Mouse (Mus musculus) retina, postnatal 1 day (tissue): ENCODE measurements around the gene Cygb.
"Not testable (repeated sequence)": the region's sequence is repeated elsewhere in the genome, so short reads cannot be mapped to it uniquely, and the experiment has no call there.

Source experiments
- DNase-seq: peaks from one replicate; pipeline ENCODE4 v3.0.0-alpha.2; 2012

Cygb gene

DNA sequence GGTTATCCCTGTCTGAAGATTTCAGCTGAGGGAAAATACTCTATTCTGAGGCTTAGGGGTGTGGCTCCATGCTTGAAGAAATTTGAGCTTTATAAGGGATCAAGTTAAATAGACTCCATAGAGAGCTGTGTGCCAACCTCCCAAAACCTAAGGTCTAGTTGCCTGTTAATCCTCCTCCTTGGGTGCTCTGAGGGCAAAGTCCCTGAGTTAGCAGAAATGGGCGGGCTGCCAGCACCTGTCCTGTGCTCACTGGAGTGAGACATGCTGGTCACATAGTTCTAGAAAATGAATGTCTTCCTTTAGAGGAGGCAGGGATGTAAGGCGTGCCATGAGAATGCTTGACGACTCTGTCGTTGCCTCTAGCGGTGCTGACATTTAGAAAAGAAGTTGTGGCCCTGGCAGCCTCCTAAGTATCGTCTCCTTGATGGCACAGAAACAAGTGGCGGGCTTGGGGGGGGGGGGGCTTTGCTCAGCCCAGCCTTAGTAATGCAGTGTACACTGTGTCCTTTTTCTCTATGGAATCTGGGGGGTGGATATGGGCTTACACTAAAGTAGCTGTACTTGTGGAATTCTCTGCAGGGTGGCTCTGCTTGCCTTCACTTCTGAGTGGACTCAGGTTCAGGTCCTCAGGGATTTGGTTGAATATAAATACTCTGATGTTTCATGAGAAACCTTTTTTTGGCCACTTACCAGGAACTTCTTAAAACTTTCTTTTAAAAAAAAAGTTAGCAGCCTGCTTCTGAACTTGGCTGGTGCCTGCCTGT is 20.7 kb upstream of the Cygb start:
- DNase-seq: no peak

DNA sequence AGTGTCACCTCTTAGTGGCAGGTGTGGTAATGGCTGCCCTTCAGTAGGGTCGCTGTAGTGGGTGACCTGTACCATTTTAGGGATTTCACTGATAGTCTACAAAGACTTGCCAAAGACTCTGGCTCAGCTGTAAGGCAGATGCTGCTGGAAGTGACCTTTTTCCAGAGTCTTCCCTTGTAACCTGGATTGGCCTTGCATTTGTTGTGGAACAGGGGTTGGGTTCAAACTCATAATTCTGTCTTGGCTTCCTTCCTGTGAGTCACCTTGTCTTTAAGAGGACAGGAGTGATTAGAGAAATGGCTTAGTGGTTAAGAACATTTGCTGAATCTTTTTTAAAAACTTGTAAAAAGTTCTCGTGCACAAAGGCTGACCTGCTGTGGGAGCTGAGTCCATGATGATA is 19.3 kb upstream of the Cygb start:
- no peak for DNase-seq

DNA sequence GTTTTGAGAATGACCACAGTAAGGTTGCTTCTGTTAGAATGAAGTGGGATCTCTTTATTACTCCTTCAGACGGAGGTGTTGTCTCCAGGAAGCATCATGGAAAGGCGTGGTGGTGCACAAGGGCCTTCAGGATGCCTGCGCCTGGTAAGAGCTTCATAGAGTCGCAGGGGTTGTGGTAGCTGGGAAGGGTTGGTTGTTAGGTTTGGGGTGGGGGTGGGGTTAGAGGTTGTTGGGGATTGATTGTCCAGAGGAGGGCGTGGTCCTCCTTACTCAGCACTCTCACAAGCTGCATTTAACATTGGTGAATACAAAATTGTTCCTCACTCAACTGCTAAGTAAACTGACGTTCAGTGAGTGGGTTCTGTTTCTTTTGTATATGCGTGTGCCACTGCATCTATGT is 18.5 kb upstream of the Cygb start:
- no peak for DNase-seq

DNA sequence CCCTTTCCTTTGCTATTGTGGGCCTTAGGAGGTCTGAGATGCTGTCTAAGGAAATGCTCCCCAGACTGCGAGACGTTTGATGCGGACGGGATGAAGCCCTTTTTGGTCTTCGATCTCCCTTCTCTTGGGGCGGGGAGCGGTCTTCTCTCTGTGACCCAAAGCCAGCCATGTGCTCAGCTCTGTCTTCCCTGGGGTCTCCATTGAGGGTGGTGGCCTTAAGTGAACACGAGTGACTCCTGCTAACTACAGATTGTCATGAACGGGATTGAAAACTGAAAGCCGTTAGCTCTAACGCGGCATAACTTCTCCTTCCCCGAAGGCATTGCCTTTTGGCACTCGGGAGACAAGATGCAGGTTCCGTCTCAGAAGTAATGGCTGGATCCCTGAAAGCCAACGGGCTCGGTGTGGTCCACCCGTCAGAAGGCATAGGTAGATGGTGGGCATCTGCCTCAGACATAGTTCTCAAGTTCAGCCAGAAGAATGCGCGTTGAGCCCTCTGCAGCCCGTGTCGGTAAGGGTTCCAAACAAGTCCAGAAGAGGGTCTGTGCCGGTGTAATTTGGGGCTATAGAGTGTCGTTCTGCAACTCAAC is 17.8 kb upstream of the Cygb start:
- no peak for DNase-seq

DNA sequence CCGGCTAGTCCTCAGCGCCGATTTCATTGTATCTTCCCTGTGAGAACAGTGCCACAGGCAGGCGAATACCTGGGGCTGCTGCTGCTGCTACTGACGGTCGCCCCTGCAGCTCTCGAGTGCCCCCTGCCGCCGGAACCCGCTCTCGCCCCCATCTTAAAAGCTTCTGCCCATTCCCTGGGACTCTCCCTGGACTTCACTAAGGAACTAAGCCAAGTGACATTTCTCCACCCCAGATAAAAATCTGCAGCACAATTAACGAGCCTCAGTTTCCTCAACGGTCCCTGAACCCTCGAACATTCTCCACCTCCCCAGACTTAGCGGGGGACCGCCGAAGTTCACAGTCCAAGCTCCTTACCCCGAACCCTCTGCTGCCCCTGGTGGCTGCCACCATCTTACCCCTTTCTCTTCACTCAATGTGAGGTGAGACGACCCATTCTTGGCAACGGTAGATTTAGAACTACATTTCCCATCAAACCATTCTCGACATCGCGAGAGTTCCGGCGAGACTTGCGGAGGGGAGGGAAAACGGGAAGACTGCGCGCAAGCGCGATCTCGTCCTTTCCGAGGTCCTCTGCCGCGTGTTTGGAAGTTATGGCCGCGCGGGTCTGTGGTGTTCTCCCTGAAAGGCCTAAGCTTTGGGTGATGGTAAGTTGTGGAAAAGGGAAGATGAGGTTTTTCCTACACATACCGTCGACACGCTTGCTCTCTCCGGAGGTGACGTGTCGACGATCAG is 17.2 kb upstream of the Cygb start:
- peak; percentile 98 for DNase-seq

DNA sequence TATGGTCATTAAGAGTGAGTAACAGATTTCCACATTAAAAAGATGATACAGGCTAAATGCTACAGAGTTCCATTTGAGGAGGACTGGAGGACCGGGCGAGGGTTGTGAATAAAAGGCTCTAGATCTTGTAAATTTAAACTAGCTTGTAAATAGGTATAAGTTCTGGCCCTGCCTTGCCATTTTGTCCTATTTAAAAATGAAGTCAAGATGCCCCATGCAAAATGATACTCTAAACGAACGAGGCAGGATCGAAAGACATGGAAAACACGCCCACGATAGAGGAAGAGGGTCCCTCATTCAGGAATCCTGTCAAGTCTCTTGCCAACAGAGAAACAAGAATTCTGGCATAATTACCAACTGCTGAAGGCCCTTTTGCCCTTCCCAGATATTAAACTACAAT is 16.3 kb upstream of the Cygb start:
- no peak for DNase-seq

DNA sequence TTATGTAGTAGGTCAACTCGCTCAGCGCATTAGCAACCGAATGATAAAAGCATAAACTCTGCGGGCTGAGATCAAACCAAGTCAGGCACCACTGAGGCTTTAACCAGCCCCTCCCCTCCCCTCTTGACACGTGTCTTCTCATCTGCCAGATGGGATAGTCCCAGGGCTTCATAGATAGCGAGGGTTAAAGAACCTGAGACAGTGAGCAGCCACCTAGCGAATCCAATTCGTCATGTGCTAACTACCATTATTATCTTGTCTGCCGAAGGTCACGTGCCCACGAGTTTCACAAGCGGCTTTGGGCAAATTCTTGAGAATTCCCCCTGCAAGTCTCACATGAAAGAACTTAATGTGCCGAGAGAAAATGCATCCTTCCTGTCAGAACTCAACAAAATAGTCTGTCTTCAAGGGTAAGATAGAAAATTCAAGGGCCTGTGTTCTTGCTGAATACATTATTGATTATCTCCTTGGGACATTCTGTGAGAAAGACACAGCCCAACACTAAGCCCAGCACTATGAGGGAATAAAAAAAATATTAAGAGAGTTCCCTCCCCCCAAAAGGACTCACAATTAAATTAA is 15.8 kb upstream of the Cygb start:
- peak; percentile 51 for DNase-seq

DNA sequence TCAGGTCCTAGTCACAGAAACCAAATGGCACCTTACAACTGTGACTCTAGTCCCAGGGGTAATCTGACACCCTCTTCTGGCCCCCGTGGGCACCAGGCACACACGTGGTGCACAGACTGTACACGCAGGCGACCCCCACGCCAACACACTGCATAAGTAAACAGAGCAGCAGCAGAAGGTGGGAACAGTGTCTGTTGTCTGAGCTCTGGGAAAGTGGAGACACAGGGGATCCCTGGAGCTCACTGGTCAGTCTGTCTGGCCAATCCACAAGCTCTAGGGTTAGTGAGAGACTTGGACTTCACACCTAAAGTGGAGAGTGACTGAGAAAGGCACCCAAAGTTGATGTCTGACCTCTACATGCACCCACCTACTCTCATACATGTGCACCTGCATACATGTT is 15.2 kb upstream of the Cygb start:
- DNase-seq: peak; percentile 7

DNA sequence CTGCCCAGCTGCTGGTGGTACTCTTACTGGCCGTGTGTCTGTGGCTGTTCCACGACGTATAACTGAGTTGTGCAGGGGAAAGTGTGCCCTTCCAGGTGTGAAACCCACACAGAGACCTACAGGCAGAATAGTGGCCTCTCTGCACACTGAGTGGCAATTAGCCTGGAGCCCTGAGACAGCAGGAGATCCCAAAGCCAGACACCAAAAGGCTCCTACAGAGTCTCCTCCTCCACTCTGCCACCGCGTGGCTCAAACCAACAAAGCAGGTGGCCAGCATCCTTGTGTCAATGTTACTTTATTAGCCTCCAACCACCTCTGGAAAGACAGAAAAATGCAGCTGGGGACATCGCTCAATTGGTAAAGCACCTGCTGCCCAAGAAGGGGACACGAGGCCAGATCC is 14.7 kb upstream of the Cygb start:
- DNase-seq: peak; percentile 60

DNA sequence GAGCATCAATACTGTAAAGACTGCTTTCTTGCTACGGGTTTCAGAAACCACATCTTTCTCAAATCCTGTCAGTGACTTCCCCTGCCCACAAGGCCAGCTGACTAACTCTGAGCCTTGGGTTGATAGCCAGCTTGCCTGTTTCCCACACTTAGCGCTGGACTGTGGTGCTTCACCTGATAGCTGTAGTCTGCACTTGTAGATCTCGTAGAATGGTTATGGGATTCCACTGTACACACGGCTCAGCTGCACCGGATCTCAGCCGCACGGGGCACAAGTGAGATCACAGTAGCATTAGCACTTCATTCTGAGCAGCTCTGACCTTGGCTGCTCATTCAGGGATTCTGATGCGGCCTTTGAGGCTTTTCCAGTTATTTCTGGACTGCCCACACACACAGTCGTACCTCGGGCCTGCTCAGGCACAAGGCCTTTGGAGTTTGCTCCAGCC is 14.3 kb upstream of the Cygb start:
- no peak for DNase-seq

DNA sequence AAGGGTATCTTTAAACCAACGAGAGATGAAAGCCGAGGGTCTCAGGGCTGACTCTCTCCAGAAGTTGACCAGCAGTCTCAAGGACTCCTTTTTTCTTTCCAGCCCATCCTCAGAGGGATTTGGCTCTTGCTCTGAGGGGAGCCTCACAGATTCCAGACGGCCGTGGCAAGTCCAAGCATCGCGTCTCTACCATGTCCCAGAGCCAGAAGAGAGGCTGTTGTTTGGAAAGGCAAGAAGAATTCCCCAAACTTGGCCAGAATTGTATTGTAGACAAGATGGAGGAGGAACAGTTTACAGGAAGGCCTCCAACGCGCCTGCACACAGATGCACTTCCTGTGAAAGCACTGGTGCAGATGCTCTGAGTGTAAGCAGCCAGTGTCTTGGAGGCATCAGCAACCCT is 13.8 kb upstream of the Cygb start:
- no peak for DNase-seq

DNA sequence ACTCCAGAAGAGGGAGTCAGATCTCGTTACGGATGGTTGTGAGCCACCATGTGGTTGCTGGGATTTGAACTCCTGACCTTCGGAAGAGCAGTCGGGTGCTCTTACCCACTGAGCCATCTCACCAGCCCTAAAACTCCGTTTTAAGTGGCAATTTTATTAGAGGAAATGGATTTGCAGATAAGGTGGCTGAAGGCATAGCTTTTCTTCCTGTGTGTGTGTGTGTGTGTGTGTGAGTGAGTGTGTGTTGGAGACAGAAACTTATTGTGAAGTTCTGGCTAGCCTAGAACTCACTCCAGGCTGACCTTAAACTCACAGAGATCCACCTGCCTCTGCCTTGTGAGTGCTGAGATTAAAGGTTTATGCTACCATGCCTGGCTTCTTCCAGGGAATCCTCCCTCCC is 12.9 kb upstream of the Cygb start:
- not testable (repeated sequence) for DNase-seq

DNA sequence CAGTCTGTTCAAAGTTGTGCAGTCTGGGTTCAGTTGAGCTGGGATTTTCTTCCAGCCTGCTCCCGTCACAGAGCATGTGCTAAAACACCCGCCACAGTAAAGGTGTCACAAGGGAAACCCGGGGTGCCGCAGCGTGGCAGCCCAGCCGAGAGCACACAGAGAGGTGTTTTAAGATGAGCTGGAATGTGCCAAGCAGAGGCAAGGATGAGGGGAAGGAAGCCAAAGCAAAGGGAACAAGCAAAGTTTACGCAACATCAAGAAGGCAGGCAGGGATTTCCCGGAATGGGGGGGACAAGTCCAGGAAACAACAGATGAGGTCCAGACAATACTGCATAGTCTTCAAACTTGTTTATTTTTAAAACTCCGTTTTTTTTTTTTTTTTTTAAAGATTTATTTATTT is 12.5 kb upstream of the Cygb start:
- DNase-seq: no peak

DNA sequence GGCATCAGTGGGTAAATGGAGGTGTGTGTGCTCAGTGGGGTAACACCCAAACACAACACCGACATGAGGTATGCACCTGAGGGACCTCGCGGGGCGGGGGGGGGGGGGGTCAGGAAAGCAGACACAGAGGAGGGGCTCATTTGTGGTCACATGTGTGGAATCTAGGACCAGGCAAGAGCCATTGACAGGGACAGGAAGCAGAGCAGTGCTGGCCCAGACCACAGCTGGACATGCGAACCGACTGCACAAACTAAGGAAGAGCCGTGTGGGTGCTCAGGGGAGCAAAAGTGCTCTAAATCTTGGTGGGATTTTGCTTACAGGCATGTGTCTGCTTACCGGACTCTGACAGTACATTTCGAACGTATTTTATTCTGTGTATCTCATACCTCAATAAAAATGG is 11.2 kb upstream of the Cygb start:
- DNase-seq: no peak

DNA sequence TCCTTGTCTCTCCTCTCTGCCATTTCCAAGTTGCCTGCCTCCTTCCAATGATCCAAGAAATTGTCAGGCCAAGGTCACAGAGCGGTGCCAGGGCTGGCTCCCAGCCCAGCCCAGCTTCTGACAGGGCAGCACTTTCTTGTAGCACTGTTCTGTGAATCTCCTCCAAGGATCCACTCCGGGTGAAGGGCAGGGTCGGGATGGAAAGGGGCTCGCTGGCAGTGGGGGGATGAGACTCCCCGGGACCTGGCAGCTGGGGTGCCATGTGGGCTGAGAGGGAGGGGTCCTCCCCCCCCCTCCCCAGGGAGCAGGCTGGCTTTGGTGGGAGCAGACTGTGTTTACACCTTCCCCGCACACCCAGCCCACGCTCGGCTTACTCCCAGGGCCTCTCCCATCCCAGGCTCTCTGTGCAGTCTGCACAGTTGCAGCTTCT is 7.8 kb upstream of the Cygb start:
- DNase-seq: no peak

DNA sequence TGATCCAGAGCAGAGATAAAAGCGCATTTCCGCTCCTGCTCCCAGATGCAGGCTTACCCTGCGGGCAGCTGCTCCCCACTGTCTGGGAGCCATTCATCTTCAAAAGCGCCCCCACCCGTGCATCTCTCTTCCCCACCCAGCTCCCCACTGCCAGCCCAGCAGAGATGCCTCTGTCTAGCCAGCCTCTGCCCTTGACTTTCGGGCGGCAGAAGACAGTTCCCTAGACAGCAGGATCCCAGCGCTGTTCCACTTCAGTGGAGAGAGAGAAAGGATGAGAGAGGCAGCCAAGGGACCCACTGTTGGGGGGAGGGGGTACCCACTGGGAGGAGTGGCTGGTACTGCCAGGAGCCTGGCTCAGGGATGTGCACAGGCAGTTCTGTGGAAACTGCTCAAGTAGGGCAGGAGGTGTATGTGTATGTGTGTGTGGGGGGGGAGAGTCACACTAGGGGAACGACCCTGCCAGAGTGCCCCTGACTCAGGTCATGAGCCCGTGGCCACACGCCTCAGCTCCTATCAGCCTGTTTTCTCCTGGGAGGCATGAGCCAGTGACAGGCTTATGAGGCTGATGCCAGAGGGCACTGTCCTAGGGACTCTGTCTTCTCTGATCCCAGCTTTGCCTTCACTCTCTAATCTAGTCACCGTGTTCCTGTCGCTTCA is 7.3 kb upstream of the Cygb start:
- peak; percentile 93 for DNase-seq

DNA sequence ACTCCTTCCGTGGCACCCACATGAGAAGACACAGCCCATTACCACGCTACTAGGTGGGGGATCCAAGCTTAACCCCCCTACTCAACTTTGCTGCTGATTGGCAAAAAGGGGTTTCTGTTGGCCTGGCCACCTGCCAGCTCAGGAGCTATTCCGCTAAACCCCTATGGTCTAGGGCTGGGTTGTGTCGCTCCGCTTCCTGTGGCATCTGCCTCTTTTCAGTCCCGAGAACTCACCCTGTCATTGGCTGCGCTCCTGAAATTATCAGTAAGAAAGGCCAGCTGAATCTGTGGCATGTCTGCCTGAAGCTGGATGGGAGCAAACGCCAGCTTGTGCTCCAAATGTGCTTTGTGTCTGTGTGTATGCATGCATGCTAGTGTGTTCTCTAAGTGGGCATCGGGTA is 6.1 kb upstream of the Cygb start:
- peak; percentile 59 for DNase-seq

DNA sequence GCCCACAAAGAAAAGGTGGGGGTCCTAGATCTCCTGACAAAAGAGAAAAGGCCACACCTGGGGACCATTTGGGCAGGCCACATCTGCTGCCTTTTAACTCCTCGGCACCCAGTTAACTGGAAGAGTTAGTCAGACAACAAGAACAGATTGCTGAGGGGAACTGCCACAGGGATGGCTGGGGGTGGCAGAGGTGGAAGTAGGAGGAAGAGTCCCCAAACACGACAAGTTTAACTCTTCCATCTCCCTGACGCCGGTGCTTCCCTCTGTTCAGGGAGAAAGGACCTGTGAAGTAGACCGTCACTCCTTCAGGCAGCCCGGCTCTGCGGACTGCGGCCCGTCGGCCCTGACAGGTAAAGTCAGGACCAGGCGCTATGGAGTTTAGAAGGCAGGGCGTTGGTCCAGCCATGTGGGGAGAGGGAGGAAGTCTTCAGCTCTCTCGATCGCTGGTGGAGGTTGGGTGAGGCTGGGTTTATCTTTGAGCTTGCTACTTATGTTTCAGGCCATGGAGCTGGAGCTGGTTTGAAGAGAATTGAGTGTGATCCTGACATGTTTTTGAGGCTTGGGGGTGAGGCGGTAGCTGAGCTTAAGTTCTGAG is 5.0 kb upstream of the Cygb start:
- DNase-seq: no peak

DNA sequence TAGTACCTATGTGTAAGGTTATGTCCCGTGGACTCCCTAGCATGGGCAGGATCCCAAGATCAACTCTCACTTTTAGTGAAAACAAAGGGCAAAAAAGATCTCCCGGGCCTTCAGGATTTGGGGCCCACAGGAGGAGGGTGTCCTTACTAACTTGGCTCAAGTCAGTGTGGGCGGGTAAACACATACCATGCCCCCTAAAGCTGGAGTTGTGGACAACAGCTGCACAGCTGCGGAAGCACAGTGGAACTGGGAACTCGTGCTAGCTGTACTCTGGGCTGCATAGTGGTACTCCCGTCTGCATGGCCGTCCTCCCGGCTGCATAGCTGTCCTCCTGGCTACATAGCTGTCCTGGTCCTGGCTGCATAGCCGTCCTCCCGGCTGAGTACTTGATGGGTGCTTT is 4.1 kb upstream of the Cygb start:
- no peak for DNase-seq

DNA sequence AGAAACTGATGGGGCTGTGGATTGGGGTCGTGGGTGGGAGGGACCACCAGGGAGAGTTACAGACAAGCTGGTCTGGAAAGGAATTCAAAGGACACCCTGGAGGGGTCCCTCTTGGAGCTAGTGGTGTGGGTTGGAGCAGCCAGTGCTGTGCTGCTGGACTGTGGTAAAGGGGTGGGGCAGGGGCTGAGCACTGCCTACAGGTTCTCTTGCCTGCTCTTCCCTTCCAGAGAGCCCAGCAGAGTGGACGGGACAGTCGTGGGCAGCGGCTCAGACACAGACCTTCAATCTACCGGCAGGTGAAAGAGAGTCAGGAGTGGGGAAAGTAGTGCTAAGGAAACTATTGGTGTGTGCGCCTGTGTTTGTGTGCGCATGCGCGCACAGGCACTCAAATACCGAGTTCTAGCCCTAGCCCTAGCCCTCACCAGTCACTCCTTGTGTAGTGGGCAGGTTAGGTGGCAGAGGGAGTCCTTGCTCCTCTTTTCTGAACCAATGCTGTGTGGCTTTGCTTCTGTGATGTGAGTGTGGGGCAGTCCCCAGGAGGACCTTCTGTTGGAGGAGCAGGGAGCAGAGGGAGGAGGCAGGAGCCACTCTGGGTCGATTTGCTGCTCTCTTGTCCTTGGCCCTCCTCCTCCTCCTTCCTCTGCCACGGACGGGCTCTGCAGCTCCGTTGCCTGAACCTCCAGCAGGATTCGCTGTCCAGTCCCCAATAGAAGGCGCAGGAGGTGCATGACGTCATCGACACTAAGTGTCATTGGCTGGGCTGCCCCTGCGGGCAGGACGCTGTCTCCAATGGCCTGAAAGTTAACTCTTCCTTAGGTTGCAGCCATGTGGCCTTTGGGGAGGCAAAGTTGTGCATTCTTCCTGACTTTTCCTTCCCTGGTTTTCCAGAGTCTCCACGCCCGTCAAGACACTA is 3.5 kb upstream of the Cygb start:
- DNase-seq: peak; percentile 97

DNA sequence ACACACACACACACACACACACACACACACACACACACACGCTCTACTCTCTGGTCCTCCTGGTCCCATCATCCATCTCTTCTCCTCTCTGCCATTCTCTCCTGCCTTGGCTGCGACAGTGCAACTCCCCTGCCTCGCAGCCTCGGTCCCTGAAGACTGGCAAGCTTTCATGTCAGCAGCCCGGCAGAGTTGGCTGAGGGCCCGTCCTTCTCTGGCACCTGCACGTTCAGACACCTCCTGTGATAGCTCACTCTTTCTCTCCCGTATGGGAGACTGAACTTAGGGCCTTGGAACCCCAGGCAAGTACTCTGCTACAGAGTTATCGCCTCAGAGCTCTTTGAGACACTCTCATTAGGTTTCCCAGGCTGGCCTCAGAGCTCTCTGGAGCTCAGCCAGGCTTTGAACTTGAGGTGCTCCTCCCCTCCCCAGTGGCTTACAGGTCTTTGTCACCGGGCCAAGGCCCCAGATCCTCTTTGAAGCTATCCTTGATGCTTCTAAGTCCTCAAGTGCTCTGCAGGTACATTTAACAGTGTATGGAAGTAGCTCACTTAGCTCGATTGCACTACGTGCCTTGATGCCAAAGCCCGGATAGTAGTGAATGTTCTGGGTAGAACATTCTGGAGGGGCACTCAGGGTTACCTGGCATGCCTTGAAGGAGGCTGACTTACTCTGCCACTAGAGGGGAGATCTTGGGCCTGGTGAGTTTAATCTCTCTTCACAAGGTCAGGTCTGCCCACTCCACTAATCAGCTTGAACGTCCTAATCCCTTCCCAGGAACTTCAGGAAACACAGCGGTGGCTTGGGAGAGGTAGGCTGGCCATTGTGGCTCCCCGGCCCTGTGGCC is 2.5 kb upstream of the Cygb start:
- peak; percentile 71 for DNase-seq
